Mouse (Mus musculus): ENCODE data around the gene Mpdz.

The Mpdz gene

GRCm38 (mm10) chr4:81283081-81283480 lies 159.5 kb downstream of the Mpdz start:
- no peak for DNase-seq (ENCODE audit: inconsistent ontology term)

DNA sequence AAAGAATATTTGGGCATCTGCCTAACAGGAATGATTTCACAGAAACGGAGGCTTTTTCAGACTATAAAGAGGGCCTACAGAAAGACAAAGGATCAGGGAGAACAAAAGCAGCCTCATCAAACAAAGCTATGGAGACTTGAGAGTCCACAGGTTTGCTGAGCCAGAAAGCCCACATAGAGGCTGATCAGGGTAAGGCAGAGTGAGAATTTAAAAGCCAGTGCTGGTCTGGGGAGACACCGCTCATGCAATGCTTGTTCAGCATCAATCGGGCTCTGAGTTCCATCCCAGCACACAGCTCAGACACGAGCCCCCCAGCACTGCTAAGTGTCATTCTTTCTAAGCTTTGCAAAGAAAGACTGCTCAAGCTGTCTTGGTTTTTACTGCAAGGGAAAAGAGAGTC lies 162.5 kb downstream of the Mpdz start:
- no peak for DNase-seq (ENCODE audit: inconsistent ontology term)

DNA sequence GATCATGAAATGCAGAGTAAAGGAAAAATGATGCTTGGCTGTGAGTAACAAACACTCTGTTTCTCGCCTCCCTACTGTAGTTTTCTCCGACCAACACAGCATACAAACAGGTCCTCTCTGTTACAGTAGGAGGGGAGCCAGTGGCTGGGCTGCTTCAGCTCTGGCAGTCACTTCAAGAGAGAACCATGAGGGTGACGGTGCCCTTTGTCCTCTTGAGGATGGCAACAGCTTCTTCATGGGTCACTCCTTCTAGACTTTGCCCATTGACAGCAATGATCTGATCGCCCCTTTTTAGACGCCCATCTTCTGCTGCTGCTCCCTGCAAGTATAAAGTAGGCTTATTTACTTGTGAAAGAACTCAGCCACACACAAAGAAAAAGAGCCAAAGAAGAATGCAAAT lies 163.2 kb downstream of the Mpdz start:
- DNase-seq (ENCODE audit: inconsistent ontology term), result no peak

GRCm38 (mm10) chr4:81275957-81276715 lies 166.5 kb downstream of the Mpdz start:
- peak; percentile 76 for DNase-seq (ENCODE audit: inconsistent ontology term)

- no peak for DNase-seq (ENCODE audit: inconsistent ontology term)
These were observed 169.5 kb downstream of the Mpdz start for GRCm38 (mm10) chr4:81273067-81273466.

- no peak for DNase-seq (ENCODE audit: inconsistent ontology term)
These were observed 189.5 kb downstream of the Mpdz start for GRCm38 (mm10) chr4:81252859-81253780.

- DNase-seq (ENCODE audit: inconsistent ontology term), result no peak
These were observed 190.3 kb downstream of the Mpdz start for GRCm38 (mm10) chr4:81252334-81252733.

GRCm38 (mm10) chr4:81251934-81252333 lies 190.7 kb downstream of the Mpdz start:
- peak; percentile 57 for DNase-seq (ENCODE audit: inconsistent ontology term)

DNA sequence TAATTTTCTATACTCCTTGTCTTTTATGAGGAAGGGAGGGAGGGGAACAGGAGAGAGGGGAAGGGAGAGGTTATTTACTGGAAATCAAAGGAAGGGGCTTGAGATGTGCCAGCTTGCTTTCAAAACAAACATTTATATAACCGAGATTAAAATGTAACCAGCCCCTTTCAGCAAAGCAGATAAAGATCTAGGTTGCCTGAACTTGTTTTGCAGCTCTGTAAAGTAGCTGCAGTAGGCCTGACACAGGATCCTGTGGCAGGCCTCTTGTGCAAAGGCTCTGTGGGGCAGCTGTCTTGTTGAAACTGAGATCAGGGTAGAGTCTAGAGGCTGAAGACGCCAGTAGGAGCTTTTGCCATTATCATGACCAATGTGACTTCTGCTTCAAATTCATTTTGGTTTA lies 193.4 kb downstream of the Mpdz start:
- DNase-seq (ENCODE audit: inconsistent ontology term), result no peak

GRCm38 (mm10) chr4:81236227-81236626 lies 206.4 kb downstream of the Mpdz start:
- no peak for DNase-seq (ENCODE audit: inconsistent ontology term)

Data from Muller cell, postnatal 12 days (primary cell).